Mouse (Mus musculus) lung, postnatal 25 days (tissue): ENCODE results near the gene Zfp354b.

Experiments
- DNase-seq: peaks from one replicate; pipeline ENCODE4 v3.0.0; 2022; ENCODE audit warnings: low spot score

The Zfp354b gene

GRCm38 (mm10) chr11:50931451-50931866 is at the start of gene Zfp354b:
Zfp354b (minus strand) TSS chr11:50931633.
- peak; percentile 85 for DNase-seq

- DNase-seq, result no peak
These were observed 45.8 kb upstream of the Zfp354b start for GRCm38 (mm10) chr11:50977216-50977615.

GRCm38 (mm10) chr11:50966230-50966629 is 34.8 kb upstream of the Zfp354b start, which contains the start of gene Olfr1378:
Olfr1378 (plus strand) TSS chr11:50966530.
- no peak for DNase-seq

- DNase-seq, result peak; percentile 13
These were observed 33.5 kb upstream of the Zfp354b start for GRCm38 (mm10) chr11:50964886-50965285.

- no peak for DNase-seq
These were observed 22.2 kb upstream of the Zfp354b start, which contains the start of gene Prop1 for GRCm38 (mm10) chr11:50953665-50954064. Prop1 (minus strand) TSS chr11:50953765.

- DNase-seq, result peak; percentile 8
These were observed 20.9 kb upstream of the Zfp354b start for GRCm38 (mm10) chr11:50952290-50952689.

GRCm38 (mm10) chr11:50943506-50943905 is 12.1 kb upstream of the Zfp354b start, which contains the start of gene 4933414I15Rik:
4933414I15Rik (minus strand) TSS chr11:50943765.
- DNase-seq, result no peak

- DNase-seq, result no peak
These were observed 11.0 kb upstream of the Zfp354b start for GRCm38 (mm10) chr11:50942386-50942785.

- DNase-seq, result peak; percentile 10
These were observed 8.4 kb upstream of the Zfp354b start for GRCm38 (mm10) chr11:50939621-50940366.

GRCm38 (mm10) chr11:50938435-50938834 is 7.0 kb upstream of the Zfp354b start:
- DNase-seq, result no peak

- no peak for DNase-seq
These were observed 607 bp upstream of the Zfp354b start for GRCm38 (mm10) chr11:50932040-50932439.

- no peak for DNase-seq
These were observed 412 bp downstream of the Zfp354b start for GRCm38 (mm10) chr11:50931021-50931420.

GRCm38 (mm10) chr11:50930469-50931014 is 891 bp downstream of the Zfp354b start:
- DNase-seq, result no peak

GRCm38 (mm10) chr11:50915671-50916320 is 15.6 kb downstream of the Zfp354b start, which contains the start of gene Zfp2:
Zfp2 (minus strand) TSS chr11:50916165.
- DNase-seq, result peak; percentile 93

GRCm38 (mm10) chr11:50914461-50914860 is 17.0 kb downstream of the Zfp354b start:
- no peak for DNase-seq

GRCm38 (mm10) chr11:50913301-50913700 is 18.1 kb downstream of the Zfp354b start:
- no peak for DNase-seq

- DNase-seq, result no peak
These were observed 23.3 kb downstream of the Zfp354b start for GRCm38 (mm10) chr11:50908136-50908535.

- DNase-seq, result no peak
These were observed 34.1 kb downstream of the Zfp354b start for GRCm38 (mm10) chr11:50897359-50897758.

GRCm38 (mm10) chr11:50892441-50892840 is 39.0 kb downstream of the Zfp354b start:
- no peak for DNase-seq

- DNase-seq, result peak; percentile 89
These were observed 43.9 kb downstream of the Zfp354b start, which contains the start of gene Zfp454 for GRCm38 (mm10) chr11:50887390-50888128. Zfp454 (minus strand) TSS chr11:50887651.

- no peak for DNase-seq
These were observed 44.5 kb downstream of the Zfp354b start for GRCm38 (mm10) chr11:50886933-50887293.
